Mouse (Mus musculus) embryonic facial prominence, embryonic 11.5 days (tissue): Measurements from ENCODE around the gene Pik3ca. TPM values are rescaled to one million over a fixed set of nuclear protein-coding genes. Genes with fewer than 3 reads are reported as not detected.

Experiments used
- ATAC-seq: fragments of 200-750 bp; cut with Nextera tagmentation; replicated peaks from 2 replicates; pipeline ENCODE4 v1.8.0; 2017; ENCODE audit warnings: low read depth; ENCODE audit not compliant: insufficient number of reproducible peaks, low FRiP score, low TSS enrichment
- DNase-seq: peaks from one replicate; pipeline ENCODE4 v3.0.0-alpha.2; 2015; ENCODE audit warnings: low spot score
- H3K27ac ChIP-seq: fragments of 300-500 bp; sonication (generic); replicated peaks from 2 replicates; pipeline ENCODE4 v1.5.1; 2014; ENCODE audit warnings: mild to moderate bottlenecking, low read depth, low read length, control low read depth
- H3K27me3 ChIP-seq: fragments of 300-500 bp; sonication (generic); 2 replicates; pipeline ENCODE4 v1.6.1; 2014; ENCODE audit warnings: mild to moderate bottlenecking, low read length, moderate library complexity, mixed read lengths; ENCODE audit not compliant: control insufficient read depth, insufficient read depth
- H3K36me3 ChIP-seq: fragments of 300-500 bp; sonication (generic); replicated peaks from 2 replicates; pipeline ENCODE4 v1.6.1; 2014; ENCODE audit warnings: low read depth, mild to moderate bottlenecking, low read length, moderate library complexity, mixed read lengths; ENCODE audit not compliant: control insufficient read depth, insufficient read depth
- H3K4me1 ChIP-seq: fragments of 300-500 bp; sonication (generic); 2 replicates; pipeline ENCODE4 v1.6.1; 2014; ENCODE audit warnings: low read length, mixed read lengths; ENCODE audit not compliant: control insufficient read depth, insufficient read depth
- H3K4me2 ChIP-seq: fragments of 300-500 bp; sonication (generic); 2 replicates; pipeline ENCODE4 v1.6.1; 2014; ENCODE audit warnings: low read depth, mild to moderate bottlenecking, control low read depth, low read length, moderate library complexity
- H3K4me3 ChIP-seq: fragments of 300-500 bp; sonication (generic); 2 replicates; pipeline ENCODE4 v1.5.1; 2014; ENCODE audit warnings: low read depth, low read length, control low read depth
- H3K9ac ChIP-seq: fragments of 300-500 bp; sonication (generic); replicated peaks from 2 replicates; pipeline ENCODE4 v1.6.1; 2014; ENCODE audit warnings: mild to moderate bottlenecking, control low read depth, low read length
- H3K9me3 ChIP-seq: fragments of 300-500 bp; sonication (generic); replicated peaks from 2 replicates; pipeline ENCODE4 v1.6.1; 2016; ENCODE audit warnings: mild to moderate bottlenecking, low read length, inconsistent platforms, mixed read lengths; ENCODE audit not compliant: control insufficient read depth
- WGBS: fragments of 180-500 bp; shearing (Covaris S2); extraction: QIAGEN DNeasy Blood & Tissue Kit; methylation state at CpG from one replicate; pipeline ENCODE4 v1.1.7; 2014; 5-methylcytosine and 5-hydroxymethylcytosine counted together
- polyA plus RNA-seq: library from polyadenylated mRNA; unstranded; fragments of >200 nt; fragmentation: Nextera tagmentation; extraction: Ambion mirVana; gene quantifications from 2 replicates; pipeline ENCODE4 v1.2.1, GENCODE M21; 2014

The Pik3ca gene
- polyA plus RNA-seq, 1 experiment from 2014 or later: 23.3 TPM

DNA sequence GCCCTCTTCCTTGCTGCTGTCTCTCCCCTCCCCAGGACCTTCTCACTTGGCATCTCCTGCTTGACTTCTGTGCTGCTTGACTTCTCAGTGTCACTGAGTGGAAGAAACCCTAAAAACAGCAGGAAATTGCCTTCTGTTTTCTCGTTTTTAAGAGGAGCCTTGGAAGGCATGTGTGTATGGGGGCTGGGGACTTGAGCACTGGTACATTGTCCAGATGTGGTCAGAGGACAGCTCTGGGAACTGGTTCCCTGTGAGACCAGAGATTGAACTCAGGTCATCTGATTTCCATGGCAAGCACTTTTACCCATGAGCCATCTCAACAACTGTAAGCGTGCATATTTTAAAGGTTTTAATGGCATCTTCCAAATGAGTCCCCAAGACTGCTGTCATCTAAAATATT, 36.5 kb downstream of the Pik3ca start:
- 69% methylated on average over 2 of the region's 2 CpGs for WGBS
- H3K36me3 ChIP-seq: no peaks in the 10 kb centered on the region
- no peak overlapping the region for H3K4me3 ChIP-seq
- no peaks in the 10 kb centered on the region for H3K4me1 ChIP-seq
- H3K4me2 ChIP-seq: no peak overlapping the region
- no peaks in the 10 kb centered on the region for H3K9me3 ChIP-seq
- no peak overlapping the region for H3K9ac ChIP-seq
- no peak for ATAC-seq
- DNase-seq: no peak
- H3K27me3 ChIP-seq: no peaks in the 10 kb centered on the region
- H3K27ac ChIP-seq: no peak overlapping the region

DNA sequence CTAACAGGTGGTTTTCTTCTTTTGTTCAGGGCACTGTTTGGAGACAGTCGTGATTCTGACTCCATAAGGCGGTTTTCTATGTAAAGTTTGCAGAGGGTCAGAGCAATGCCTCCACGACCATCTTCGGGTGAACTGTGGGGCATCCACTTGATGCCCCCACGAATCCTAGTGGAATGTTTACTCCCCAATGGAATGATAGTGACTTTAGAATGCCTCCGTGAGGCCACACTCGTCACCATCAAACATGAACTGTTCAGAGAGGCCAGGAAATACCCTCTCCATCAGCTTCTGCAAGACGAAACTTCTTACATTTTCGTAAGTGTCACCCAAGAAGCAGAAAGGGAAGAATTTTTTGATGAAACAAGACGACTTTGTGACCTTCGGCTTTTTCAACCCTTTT, 38.6 kb downstream of the Pik3ca start:
- Histone ChIP-seq H3K9ac (no peak overlapping the region), H3K27me3 (no peaks in the 10 kb centered on the region), H3K4me1 (no peaks in the 10 kb centered on the region), H3K4me3 (no peak overlapping the region), H3K36me3 (no peaks in the 10 kb centered on the region; the same call in 1 of the 2 replicates), H3K4me2 (no peak overlapping the region), H3K27ac (no peak overlapping the region), H3K9me3 (no peaks in the 10 kb centered on the region)
- 88% methylated on average over 11 of the region's 11 CpGs for WGBS
- DNase-seq (no peak), ATAC-seq (no peak)

GRCm38 (mm10) chr3:32437297-32437696, 39.8 kb downstream of the Pik3ca start:
- Histone ChIP-seq H3K4me1 (no peaks in the 10 kb centered on the region), H3K4me2 (no peak overlapping the region), H3K9me3 (no peaks in the 10 kb centered on the region), H3K9ac (no peak overlapping the region), H3K27ac (no peak overlapping the region), H3K4me3 (no peak overlapping the region), H3K27me3 (no peaks in the 10 kb centered on the region), H3K36me3 (no peaks in the 10 kb centered on the region; the same call in 1 of the 2 replicates)
- ATAC-seq (no peak), DNase-seq (no peak)
- 98% methylated on average over 6 of the region's 6 CpGs for WGBS

DNA sequence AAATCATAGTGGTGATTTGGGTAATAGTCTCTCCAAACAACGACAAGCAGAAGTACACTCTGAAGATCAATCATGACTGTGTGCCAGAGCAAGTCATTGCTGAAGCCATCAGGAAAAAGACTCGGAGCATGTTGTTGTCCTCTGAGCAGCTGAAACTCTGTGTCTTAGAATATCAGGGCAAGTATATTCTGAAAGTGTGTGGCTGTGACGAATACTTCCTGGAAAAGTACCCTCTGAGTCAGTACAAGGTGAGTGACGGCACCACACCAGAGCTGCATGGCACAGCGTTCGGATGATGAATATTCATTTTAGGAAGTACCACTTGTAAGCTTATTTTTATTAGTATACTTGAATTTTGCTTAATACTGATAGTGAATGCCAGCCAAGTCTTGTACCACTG, 40.3 kb downstream of the Pik3ca start:
- H3K4me3 ChIP-seq: no peak overlapping the region
- no peak for DNase-seq
- no peak overlapping the region for H3K4me2 ChIP-seq
- no peak overlapping the region for H3K9ac ChIP-seq
- H3K4me1 ChIP-seq: no peaks in the 10 kb centered on the region
- H3K27ac ChIP-seq: no peak overlapping the region
- WGBS: 95% methylated on average over 6 of the region's 6 CpGs
- H3K9me3 ChIP-seq: no peaks in the 10 kb centered on the region
- no peaks in the 10 kb centered on the region; the same call in 1 of the 2 replicates for H3K36me3 ChIP-seq
- ATAC-seq: no peak
- no peaks in the 10 kb centered on the region for H3K27me3 ChIP-seq

- no peak overlapping the region for H3K9ac ChIP-seq
- no peak overlapping the region for H3K27ac ChIP-seq
- no peak overlapping the region for H3K4me3 ChIP-seq
- no peaks in the 10 kb centered on the region for H3K9me3 ChIP-seq
- H3K4me2 ChIP-seq: no peak overlapping the region
- DNase-seq (no peak), ATAC-seq (no peak)
- H3K27me3 ChIP-seq: no peaks in the 10 kb centered on the region
- no peaks in the 10 kb centered on the region; the same call in 1 of the 2 replicates for H3K36me3 ChIP-seq
- H3K4me1 ChIP-seq: no peaks in the 10 kb centered on the region
- WGBS: 82% methylated on average over 4 of the region's 4 CpGs
Observed at GRCm38 (mm10) chr3:32438716-32439115, 41.2 kb downstream of the Pik3ca start.

GRCm38 (mm10) chr3:32441710-32442109, 44.2 kb downstream of the Pik3ca start:
- no peaks in the 10 kb centered on the region for H3K4me1 ChIP-seq
- DNase-seq (no peak), ATAC-seq (no peak)
- no peaks in the 10 kb centered on the region; the same call in 1 of the 2 replicates for H3K36me3 ChIP-seq
- no peak overlapping the region for H3K27ac ChIP-seq
- H3K9ac ChIP-seq: no peak overlapping the region
- H3K27me3 ChIP-seq: no peaks in the 10 kb centered on the region
- no peak overlapping the region for H3K4me3 ChIP-seq
- H3K9me3 ChIP-seq: no peaks in the 10 kb centered on the region
- no peak overlapping the region for H3K4me2 ChIP-seq

- WGBS: 73% methylated on average over 11 of the region's 11 CpGs
- ATAC-seq (no peak), DNase-seq (no peak)
- no peaks in the 10 kb centered on the region for H3K27me3 ChIP-seq
- H3K9me3 ChIP-seq: no peaks in the 10 kb centered on the region
- H3K9ac ChIP-seq: no peak overlapping the region
- no peak overlapping the region for H3K4me2 ChIP-seq
- no peak overlapping the region for H3K27ac ChIP-seq
- H3K36me3 ChIP-seq: peaks cover 3% of the 10 kb centered on the region; the same call in 1 of the 2 replicates
- no peaks in the 10 kb centered on the region for H3K4me1 ChIP-seq
- no peak overlapping the region for H3K4me3 ChIP-seq
Observed at GRCm38 (mm10) chr3:32454329-32455021, 57.0 kb downstream of the Pik3ca start.

DNA sequence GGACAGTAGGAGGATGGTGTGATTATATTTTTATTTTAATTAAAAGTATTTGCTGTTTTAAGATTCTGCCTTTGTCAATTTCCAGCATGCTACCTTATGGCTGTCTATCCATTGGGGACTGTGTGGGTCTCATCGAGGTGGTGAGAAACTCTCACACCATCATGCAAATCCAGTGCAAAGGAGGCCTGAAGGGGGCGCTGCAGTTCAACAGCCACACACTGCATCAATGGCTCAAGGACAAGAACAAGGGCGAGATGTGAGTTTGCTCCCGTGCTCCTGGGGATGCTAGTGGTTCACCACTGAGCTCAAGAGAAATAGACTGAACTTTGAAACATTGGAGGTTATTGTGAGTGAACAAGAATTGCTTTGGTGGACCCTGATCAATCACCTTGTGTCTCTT, 62.3 kb downstream of the Pik3ca start:
- Histone ChIP-seq H3K9ac (no peak overlapping the region), H3K27ac (no peak overlapping the region), H3K36me3 (peaks cover 2% of the 10 kb centered on the region), H3K4me3 (no peak overlapping the region), H3K9me3 (no peaks in the 10 kb centered on the region), H3K4me1 (no peaks in the 10 kb centered on the region), H3K4me2 (no peak overlapping the region), H3K27me3 (no peaks in the 10 kb centered on the region)
- DNase-seq (peak; percentile 33), ATAC-seq (0 out of 2 replicates have a peak, but pooled peaks have one; percentile 23)
- 63% methylated on average over 4 of the region's 4 CpGs for WGBS
